Mouse (Mus musculus) MEL (cell line): ENCODE data around the gene Rab44. TPM values are rescaled to one million over a fixed set of nuclear protein-coding genes. Genes with fewer than 3 reads are reported as not detected.
A peak's percentile ranks its signal among the peaks of the same experiment; 100 is the strongest.

ENCODE experiments used
- DNase-seq: peaks from one replicate; pipeline ENCODE4 v3.0.0; 2011; ENCODE audit warnings: low read depth, low spot score
- H3K27ac ChIP-seq: 2 replicates; pipeline ENCODE4 v1.5.1; 2012; ENCODE audit warnings: low read depth, mild to moderate bottlenecking, control low read depth, low read length, moderate library complexity; ENCODE audit not compliant: control insufficient read depth
- H3K27me3 ChIP-seq, 2 experiments: fragments of 150-350 bp in 1 of 2; sonication (generic) in 1 of 2; 2 replicates each; pipeline ENCODE4 v1.6.1; 2012; ENCODE audit warnings: low read length in 2 of 2, mild to moderate bottlenecking in 2 of 2, improper control_type of control experiment in 1 of 2, moderate library complexity in 1 of 2; ENCODE audit not compliant: insufficient read depth in 2 of 2, control insufficient read depth in 1 of 2
- H3K36me3 ChIP-seq, 2 experiments: 2 replicates each; pipeline ENCODE4 v1.6.1; 2012 to 2014; ENCODE audit warnings: low read length in 2 of 2, improper control_type of control experiment in 1 of 2, inconsistent platforms in 1 of 2, mild to moderate bottlenecking in 1 of 2; ENCODE audit not compliant: insufficient read depth in 2 of 2, control insufficient read depth in 1 of 2
- H3K4me1 ChIP-seq, 2 experiments: fragments of 150-350 bp in 1 of 2; sonication (generic) in 1 of 2; 2 replicates each; pipeline ENCODE4 v1.6.1; 2012; ENCODE audit warnings: low read length in 2 of 2, improper control_type of control experiment in 1 of 2, mild to moderate bottlenecking in 1 of 2; ENCODE audit not compliant: insufficient read depth in 2 of 2, control insufficient read depth in 1 of 2
- H3K4me3 ChIP-seq, 2 experiments: fragments of 150-350 bp in 1 of 2; sonication (generic) in 1 of 2; 2 replicates each; pipeline ENCODE4 v1.5.1; 2012; ENCODE audit warnings: low read depth in 2 of 2, low read length in 2 of 2, mild to moderate bottlenecking in 2 of 2, moderate library complexity in 2 of 2, control low read depth in 1 of 2, improper control_type of control experiment in 1 of 2; ENCODE audit not compliant: control insufficient read depth in 1 of 2, insufficient read depth in 1 of 2
- H3K79me2 ChIP-seq: 2 replicates; pipeline ENCODE4 v1.6.1; 2012; ENCODE audit warnings: mild to moderate bottlenecking, low read length, moderate library complexity; ENCODE audit not compliant: control insufficient read depth, poor library complexity, insufficient read depth
- H3K9ac ChIP-seq: 2 replicates; pipeline ENCODE4 v1.6.1; 2012; ENCODE audit warnings: low read depth, mild to moderate bottlenecking, control low read depth, low read length, moderate library complexity; ENCODE audit not compliant: control insufficient read depth, poor library complexity, severe bottlenecking
- H3K9me3 ChIP-seq: fragments of 150-350 bp; sonication (generic); replicated peaks from 2 replicates; pipeline ENCODE4 v1.6.1; 2012; ENCODE audit warnings: mild to moderate bottlenecking, low read length, improper control_type of control experiment, moderate library complexity; ENCODE audit not compliant: insufficient read depth
- CHD2 ChIP-seq: IDR thresholded peaks from 2 replicates; pipeline ENCODE4 v1.6.1; 2011; ENCODE audit warnings: low read length, improper control_type of control experiment
- CTCF ChIP-seq, 3 experiments: IDR thresholded peaks in 2 of 3; conservative IDR thresholded peaks in 1 of 3; 2 replicates each; pipeline ENCODE4 v1.5.1; 2011 to 2012; ENCODE audit warnings: low read length in 3 of 3, low read depth in 2 of 3, mild to moderate bottlenecking in 2 of 3, improper control_type of control experiment in 1 of 3, inconsistent platforms in 1 of 3, mixed read lengths in 1 of 3, moderate library complexity in 1 of 3; ENCODE audit not compliant: control insufficient read depth in 1 of 3, insufficient read depth in 1 of 3, poor library complexity in 1 of 3, severe bottlenecking in 1 of 3
- E2F4 ChIP-seq: IDR thresholded peaks from 2 replicates; pipeline ENCODE4 v1.6.1; 2011; ENCODE audit warnings: low read depth, low read length, improper control_type of control experiment, borderline replicate concordance
- ELF1 ChIP-seq: IDR thresholded peaks from 2 replicates; pipeline ENCODE4 v1.6.1; 2014; ENCODE audit warnings: low read depth, mild to moderate bottlenecking, inconsistent platforms, low read length, improper control_type of control experiment, moderate library complexity
- EP300 ChIP-seq, 2 experiments: IDR thresholded peaks; 2 replicates each; pipeline ENCODE4 v1.6.1; 2011; ENCODE audit warnings: improper control_type of control experiment in 2 of 2, low read length in 2 of 2, low read depth in 1 of 2, mild to moderate bottlenecking in 1 of 2
- GATA1 ChIP-seq: IDR thresholded peaks from 2 replicates; pipeline ENCODE4 v1.6.1; 2011; ENCODE audit warnings: low read depth, low read length, improper control_type of control experiment
- JUND ChIP-seq: IDR thresholded peaks from 2 replicates; pipeline ENCODE4 v1.6.1; 2011; ENCODE audit warnings: low read depth, mild to moderate bottlenecking, improper control_type of control experiment, low read length
- MAFK ChIP-seq: IDR thresholded peaks from 2 replicates; pipeline ENCODE4 v1.6.1; 2011; ENCODE audit warnings: low read depth, mild to moderate bottlenecking, low read length, improper control_type of control experiment, borderline replicate concordance
- MAX ChIP-seq: IDR thresholded peaks from 2 replicates; pipeline ENCODE4 v1.6.1; 2011; ENCODE audit warnings: low read length, improper control_type of control experiment
- MAZ ChIP-seq: IDR thresholded peaks from 2 replicates; pipeline ENCODE4 v1.6.1; 2012; ENCODE audit warnings: low read depth, mild to moderate bottlenecking, inconsistent platforms, low read length, improper control_type of control experiment
- MEF2A ChIP-seq: IDR thresholded peaks from 2 replicates; pipeline ENCODE4 v1.6.1; 2014; ENCODE audit warnings: low read depth, mild to moderate bottlenecking, inconsistent platforms, low read length, improper control_type of control experiment; ENCODE audit not compliant: poor library complexity, insufficient replicate concordance, severe bottlenecking; ENCODE audit errors: extremely low read depth
- MXI1 ChIP-seq: IDR thresholded peaks from 2 replicates; pipeline ENCODE4 v1.6.1; 2011; ENCODE audit warnings: mild to moderate bottlenecking, low read depth, low read length, improper control_type of control experiment
- MYC ChIP-seq: IDR thresholded peaks from 2 replicates; pipeline ENCODE4 v1.6.1; 2011; ENCODE audit warnings: low read depth, mild to moderate bottlenecking, low read length, improper control_type of control experiment, moderate library complexity
- NRF1 ChIP-seq: IDR thresholded peaks from 2 replicates; pipeline ENCODE4 v1.6.1; 2014; ENCODE audit warnings: low read depth, mild to moderate bottlenecking, inconsistent platforms, low read length, improper control_type of control experiment, moderate library complexity; ENCODE audit not compliant: poor library complexity, insufficient read depth, severe bottlenecking
- POLR2A ChIP-seq, 2 experiments: IDR thresholded peaks; 2 replicates each; pipeline ENCODE4 v1.6.1; 2011 to 2012; ENCODE audit warnings: low read length in 2 of 2, mild to moderate bottlenecking in 2 of 2, control low read depth in 1 of 2, improper control_type of control experiment in 1 of 2, low read depth in 1 of 2, moderate library complexity in 1 of 2; ENCODE audit not compliant: control insufficient read depth in 1 of 2, insufficient read depth in 1 of 2, poor library complexity in 1 of 2
- POLR2AphosphoS2 ChIP-seq: IDR thresholded peaks from 2 replicates; pipeline ENCODE4 v1.6.1; 2011; ENCODE audit warnings: low read length, improper control_type of control experiment
- TAL1 ChIP-seq: IDR thresholded peaks from 2 replicates; pipeline ENCODE4 v1.6.1; 2012; ENCODE audit warnings: mild to moderate bottlenecking, inconsistent platforms, low read length, moderate library complexity, mixed read lengths
- USF1 ChIP-seq: IDR thresholded peaks from 2 replicates; pipeline ENCODE4 v1.6.1; 2014; ENCODE audit warnings: low read depth, mild to moderate bottlenecking, inconsistent platforms, low read length, improper control_type of control experiment, moderate library complexity
- ZC3H11A ChIP-seq: IDR thresholded peaks from 2 replicates; pipeline ENCODE4 v1.6.1; 2012; ENCODE audit warnings: low read depth, mild to moderate bottlenecking, inconsistent platforms, low read length, improper control_type of control experiment
- ZMIZ1 ChIP-seq: IDR thresholded peaks from 2 replicates; pipeline ENCODE4 v1.6.1; 2012; ENCODE audit warnings: low read depth, mild to moderate bottlenecking, inconsistent platforms, low read length, improper control_type of control experiment, moderate library complexity
- polyA plus RNA-seq, 2 experiments: library from polyadenylated mRNA; stranded (reverse) in 1 of 2; unstranded in 1 of 2; fragments of >175 nt in 1 of 2; fragments of >200 nt in 1 of 2; gene quantifications; 2 replicates each; pipeline versions ENCODE4 v1.2.1 to v1.2.4; 2012; ENCODE audit warnings: low replicate concordance in 2 of 2, low read depth in 1 of 2; ENCODE audit not compliant: insufficient read length in 2 of 2, insufficient read depth in 1 of 2, missing spikeins in 1 of 2
- total RNA-seq: library from RNA; depleted of rRNA; stranded (reverse); fragments of 300-350 nt; gene quantifications from 2 replicates; pipeline ENCODE4 v1.2.3, GENCODE M21; 2012

Rab44 gene
- total and polyA plus RNA-seq, 3 experiments, result 7.0 to 9.5 TPM; not detected in 1

GRCm38 (mm10) chr17:29173165-29173564 lies 59.2 kb downstream of the Rab44 start:
- H3K9me3 ChIP-seq, result no peaks in the 10 kb centered on the region
- no peaks in the 10 kb centered on the region for H3K27me3 ChIP-seq
- peaks cover 0 to 36% of the 10 kb centered on the region in 2 experiments; a peak in 2 of 4 replicates for H3K4me1 ChIP-seq
- no peak for DNase-seq
- no peak overlapping the region for H3K4me3 ChIP-seq
- no peaks in the 10 kb centered on the region for H3K79me2 ChIP-seq
- no peak overlapping the region for H3K9ac ChIP-seq
- H3K27ac ChIP-seq, result 0 out of 2 replicates have a peak overlapping the region, but pooled peaks have one; percentile 89
- TF ChIP-seq POLR2AphosphoS2, result no peak
- no peak for TF ChIP-seq E2F4
- no peak for TF ChIP-seq MAX
- TF ChIP-seq TAL1, result no peak
- peaks cover 0 to 15% of the 10 kb centered on the region in 2 experiments; a peak in 2 of 4 replicates for H3K36me3 ChIP-seq

- no peak overlapping the region for H3K4me3 ChIP-seq
- no peak for DNase-seq
- no peaks in the 10 kb centered on the region for H3K27me3 ChIP-seq
- H3K36me3 ChIP-seq, result peaks cover 0 to 9% of the 10 kb centered on the region in 2 experiments; a peak in 2 of 4 replicates
- no peaks in the 10 kb centered on the region for H3K79me2 ChIP-seq
- H3K27ac ChIP-seq, result no peak overlapping the region
- H3K9ac ChIP-seq, result no peak overlapping the region
- peaks cover 0 to 22% of the 10 kb centered on the region in 2 experiments; a peak in 2 of 4 replicates for H3K4me1 ChIP-seq
- no peaks in the 10 kb centered on the region for H3K9me3 ChIP-seq
- TF ChIP-seq GATA1, result no peak
- no peak for TF ChIP-seq POLR2A (IDR thresholded peaks at IDR 0.05; ENCODE audit: control insufficient read depth in 1 of 2, insufficient read depth in 1 of 2, low read depth in 1 of 2, low read length in 2 of 2, poor library complexity in 1 of 2)
- no peak for TF ChIP-seq E2F4
- TF ChIP-seq ZMIZ1, result no peak
- no peak for TF ChIP-seq MAZ
- no peak for TF ChIP-seq ELF1
- no peak for TF ChIP-seq NRF1
- TF ChIP-seq MAFK, result no peak
- TF ChIP-seq MXI1, result no peak
- no peak for TF ChIP-seq MYC
- TF ChIP-seq CTCF (IDR thresholded peaks at IDR 0.05 in 2 of 3, conservative IDR thresholded peaks at IDR 0.05 in 1 of 3; ENCODE audit: control insufficient read depth in 1 of 3, insufficient read depth in 1 of 3, low read depth in 2 of 3, low read length in 3 of 3, poor library complexity in 1 of 3, severe bottlenecking in 1 of 3), result no peak
- TF ChIP-seq POLR2AphosphoS2, result no peak
- TF ChIP-seq ZC3H11A, result no peak
- no peak for TF ChIP-seq JUND
- TF ChIP-seq EP300 (IDR thresholded peaks at IDR 0.05; ENCODE audit: low read depth in 1 of 2, low read length in 2 of 2), result no peak
- TF ChIP-seq USF1, result no peak
- no peak for TF ChIP-seq CHD2
- TF ChIP-seq MEF2A, result no peak
Measured at GRCm38 (mm10) chr17:29175693-29176092, 61.7 kb downstream of the Rab44 start.
